Mouse (Mus musculus) erythroid progenitor cell, adult 5-6 weeks (primary cell): Measurements from ENCODE around the gene Fam117a. TPM values are rescaled to one million over a fixed set of nuclear protein-coding genes. Genes with fewer than 3 reads are reported as not detected.

Source experiments
- ATAC-seq: replicated peaks from 2 replicates; pipeline ENCODE4 v1.8.0; 2016; ENCODE audit warnings: moderate number of reproducible peaks, mild to moderate bottlenecking, moderate TSS enrichment, inconsistent platforms; ENCODE audit not compliant: poor library complexity, low FRiP score, severe bottlenecking
- total RNA-seq, 2 experiments: library from RNA; stranded (forward) in 1 of 2; stranded (reverse) in 1 of 2; fragments of 150-400 nt in 1 of 2; fragments of 186-747, 209-891 nt in 1 of 2; gene quantifications; 2 replicates each; pipeline versions ENCODE4 v1.2.3 to v1.2.4; 2015 to 2017; ENCODE audit warnings: low replicate concordance in 2 of 2

Gene Fam117a
- total RNA-seq, 2 experiments from 2014 or later: 282 to 340 TPM

DNA sequence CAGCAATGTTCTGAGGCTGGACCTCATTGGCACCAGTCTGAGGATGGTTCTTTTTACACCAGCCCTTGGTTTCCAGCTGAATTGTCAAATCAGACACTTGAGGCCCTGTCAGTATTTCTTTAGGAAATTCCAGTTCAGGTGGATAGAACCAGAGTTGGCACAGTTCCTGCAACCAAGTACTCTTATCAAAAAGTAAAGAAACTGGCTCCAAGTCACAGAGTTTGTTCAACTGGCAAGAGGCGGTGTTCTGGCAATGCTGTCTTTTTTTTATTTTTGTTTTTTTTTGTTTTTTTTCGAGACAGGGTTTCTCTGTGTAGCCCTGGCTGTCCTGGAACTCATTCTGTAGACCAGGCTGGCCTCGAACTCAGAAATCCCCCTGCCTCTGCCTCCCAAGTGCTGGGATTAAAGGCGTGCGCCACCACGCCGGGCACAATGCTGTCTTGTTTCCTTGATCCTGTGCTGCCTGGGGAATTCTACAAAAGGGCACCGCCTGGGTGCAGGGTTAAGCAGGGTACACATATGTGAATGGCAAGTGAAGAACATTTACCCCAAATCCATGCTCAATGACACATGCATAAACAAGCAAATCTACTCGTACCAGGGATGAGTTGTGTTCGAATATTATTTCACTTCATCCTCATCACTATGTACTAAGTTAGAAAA, 72.8 kb downstream of the Fam117a start:
- no peak for ATAC-seq

DNA sequence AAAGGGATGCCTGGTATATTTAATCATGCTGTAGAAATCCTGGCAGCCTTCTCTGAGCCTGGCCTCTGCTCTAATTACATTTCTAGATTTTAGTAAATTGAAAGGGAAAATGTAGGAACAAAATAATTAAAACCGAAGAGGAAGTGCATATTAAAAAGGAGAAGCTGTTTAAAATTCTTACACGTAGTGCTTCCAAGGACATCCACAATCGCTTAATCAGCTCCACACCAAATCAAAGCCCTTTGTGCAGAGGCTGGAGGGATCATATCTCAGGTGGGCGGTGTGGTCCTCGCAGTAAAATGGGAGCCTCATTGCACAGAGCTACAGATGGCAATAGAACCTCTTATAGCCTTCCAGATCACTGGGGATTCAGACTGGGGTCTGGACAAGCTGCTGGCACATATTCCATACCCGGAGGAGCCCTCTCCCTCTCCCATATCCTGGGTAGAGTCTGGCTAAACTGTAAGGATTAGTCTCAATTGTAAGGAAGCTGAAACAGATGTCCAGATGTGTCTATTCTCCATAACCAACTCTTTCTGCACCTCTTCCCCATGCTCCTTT, 74.7 kb downstream of the Fam117a start:
- ATAC-seq: no peak

DNA sequence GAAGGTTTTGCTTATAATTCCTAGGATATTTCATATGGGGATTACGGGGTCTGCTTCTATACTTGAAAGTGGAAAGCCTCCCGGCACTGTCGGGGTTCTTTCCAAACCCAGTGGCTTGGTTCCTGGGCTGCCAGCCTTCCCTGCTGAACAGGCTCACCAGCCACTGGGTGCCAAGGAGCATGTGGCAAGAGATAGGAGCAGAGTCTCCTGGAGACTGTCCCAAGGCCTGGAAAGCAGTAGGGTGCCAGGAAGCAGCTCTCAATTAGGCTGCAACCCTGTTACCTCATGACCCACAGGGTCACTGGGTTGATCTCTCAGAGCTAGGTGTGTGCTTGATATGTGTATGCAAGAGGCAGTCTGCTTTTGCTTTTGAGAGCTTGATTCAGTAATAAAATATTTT, 75.8 kb downstream of the Fam117a start:
- no peak for ATAC-seq

DNA sequence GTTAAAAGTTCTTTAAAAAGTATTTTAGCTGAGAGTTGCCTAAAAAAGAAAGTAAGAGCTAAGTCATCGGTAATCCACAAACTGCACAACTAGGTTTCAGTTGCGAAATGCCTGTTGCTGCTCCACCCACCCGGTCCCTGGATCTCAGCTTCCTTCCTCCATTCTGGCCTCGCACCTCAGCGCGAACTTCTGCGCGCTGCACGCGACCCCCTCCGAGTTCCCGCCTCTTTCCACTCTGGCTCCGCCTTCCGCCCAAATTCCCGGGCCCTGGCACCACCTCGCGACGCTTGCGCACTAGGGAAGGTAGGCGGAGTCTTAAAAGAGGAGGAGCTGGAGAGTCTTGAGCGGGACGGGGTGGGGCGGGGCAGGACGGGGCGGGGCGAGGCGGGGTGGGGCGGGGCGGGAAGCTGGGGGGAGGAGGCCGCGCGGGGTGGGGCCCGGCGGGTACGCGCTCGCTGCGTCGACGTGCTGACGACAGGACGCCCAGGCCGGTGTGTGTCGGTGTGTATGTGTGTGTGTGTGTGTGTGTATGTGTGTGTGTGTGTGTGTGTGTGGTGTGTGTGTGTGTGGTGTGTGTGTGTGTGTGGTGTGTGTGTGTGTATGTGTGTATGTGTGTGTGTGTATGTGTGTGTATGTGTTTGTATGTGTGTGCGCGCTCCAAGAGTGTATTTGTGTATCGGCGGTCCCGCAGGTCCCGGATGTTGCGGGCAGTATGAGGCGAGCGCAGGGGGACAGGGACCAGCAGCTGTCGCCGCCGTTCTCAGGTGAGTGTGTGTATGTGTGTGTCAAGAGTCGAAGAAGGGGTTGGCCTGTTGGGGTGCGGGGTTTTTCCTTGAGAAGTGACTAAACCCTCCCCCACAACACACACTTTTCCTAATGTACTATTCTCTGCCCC, 77.1 kb downstream of the Fam117a start, which contains the start of gene Spop:
Gene Spop (plus strand): TSS at position 440 of the 895 bp plus-strand sequence.
- ATAC-seq: peak; percentile 86

DNA sequence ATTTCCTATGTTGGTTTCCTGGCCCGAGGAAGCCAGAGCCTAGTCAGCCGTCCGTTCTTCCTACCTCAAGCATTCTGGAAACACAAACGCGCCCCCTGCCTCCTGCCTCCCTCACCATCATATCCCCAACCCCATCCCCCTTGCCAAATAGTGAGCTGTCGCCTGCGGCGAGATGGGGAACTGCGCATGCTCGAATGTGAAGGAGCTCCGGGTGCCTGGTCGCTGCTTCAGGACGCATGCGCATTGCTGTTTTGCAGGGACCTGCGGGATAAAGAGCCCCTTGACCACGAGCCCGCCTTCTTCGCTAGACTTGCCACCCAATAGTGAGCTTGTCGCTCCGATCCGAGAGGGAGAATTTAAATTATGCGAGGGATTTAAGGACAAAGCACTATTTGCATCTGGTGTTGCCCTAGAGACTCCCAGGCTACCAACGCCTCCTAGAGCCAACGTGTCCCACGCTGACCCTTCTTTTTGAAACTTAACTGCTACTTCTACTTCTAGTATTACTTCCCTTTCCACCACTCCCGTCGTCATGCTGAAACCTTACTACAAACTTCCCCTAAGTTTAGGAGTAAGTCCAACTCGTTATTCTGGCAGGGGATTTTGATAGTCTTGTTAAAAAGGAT, 77.8 kb downstream of the Fam117a start:
- peak; percentile 86 for ATAC-seq

DNA sequence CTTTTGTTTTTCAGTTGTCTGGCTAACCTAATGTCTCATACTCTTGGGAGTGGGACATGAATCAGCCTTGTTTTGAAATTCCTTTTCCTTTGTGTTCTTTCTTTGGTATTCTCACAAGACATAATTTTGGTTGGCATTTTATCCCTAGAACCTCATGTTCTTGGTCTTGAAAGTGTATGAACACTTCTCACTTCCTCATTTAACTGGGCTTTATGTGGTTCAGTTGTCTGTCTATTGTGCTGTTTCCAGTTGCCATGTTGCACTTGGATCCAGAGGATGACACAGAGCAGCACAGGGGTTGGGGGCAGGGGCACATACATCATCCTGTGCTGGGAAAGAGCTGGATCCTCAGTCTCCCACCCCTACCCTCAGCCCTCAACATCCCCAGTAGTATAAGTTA, 79.1 kb downstream of the Fam117a start:
- ATAC-seq: no peak

DNA sequence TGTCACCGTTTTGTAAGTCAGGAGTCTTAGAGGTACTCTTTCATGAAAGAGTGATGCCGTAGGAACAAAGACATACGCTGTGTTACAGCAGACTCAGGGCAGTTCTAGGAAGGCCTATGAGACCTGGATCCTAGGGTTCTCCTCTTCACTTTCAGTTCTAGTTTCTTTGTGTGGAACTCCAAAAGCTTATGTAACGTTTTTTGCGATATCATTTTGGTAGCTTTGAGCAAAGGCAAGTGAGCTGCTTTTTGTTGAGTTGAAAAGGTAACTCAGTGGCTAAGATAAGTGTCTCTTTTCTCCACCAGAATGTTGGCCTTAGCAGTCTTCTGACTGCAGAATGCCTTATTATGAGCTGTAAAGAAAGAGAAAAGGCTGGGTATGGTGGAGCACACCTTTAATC, 80.5 kb downstream of the Fam117a start:
- ATAC-seq: no peak

DNA sequence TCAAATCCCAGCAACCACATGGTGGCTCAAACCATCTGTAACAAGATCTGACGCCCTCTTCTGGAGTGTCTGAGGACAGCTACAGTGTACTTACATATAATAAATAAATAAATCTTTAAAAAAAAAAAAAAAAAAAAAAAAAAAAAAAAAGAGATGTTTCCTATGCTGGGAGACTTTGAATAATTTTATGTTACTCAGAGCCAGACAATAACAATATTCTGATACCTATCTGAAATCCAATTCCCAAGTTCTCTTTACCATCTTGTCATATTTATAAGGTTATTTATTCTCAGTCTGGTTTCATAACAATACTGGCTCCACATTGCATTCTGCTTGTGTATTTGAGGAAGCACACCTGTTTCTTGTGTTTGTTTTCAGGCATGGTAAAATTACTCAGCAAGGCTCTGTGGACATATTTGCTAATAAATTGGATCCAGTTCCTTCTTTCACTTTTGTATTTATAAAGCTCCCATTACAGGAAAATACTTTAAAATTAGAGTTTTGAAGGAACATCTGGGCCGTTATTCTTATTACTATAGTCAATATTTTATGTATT, 84.1 kb downstream of the Fam117a start:
- ATAC-seq: no peak

DNA sequence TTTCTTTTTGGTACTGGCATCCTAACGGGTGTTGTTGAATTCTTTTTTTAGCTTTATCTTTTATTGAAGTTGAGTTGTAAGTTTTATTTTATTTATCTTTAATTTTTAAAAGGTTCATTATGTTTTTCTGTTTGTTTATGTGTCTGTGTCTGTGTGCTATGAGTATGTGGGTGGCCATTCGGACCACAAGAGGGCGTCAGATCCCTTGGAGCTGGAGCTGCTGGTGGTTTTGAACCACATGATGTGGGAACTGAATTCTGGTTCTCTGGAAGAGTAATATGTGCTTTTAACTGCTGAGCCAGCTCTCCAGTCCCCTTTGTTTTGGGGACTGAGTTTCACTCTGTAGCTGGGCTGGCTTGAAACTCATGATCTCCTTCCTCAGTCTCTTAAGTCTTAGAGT, 86.7 kb downstream of the Fam117a start:
- ATAC-seq: no peak

DNA sequence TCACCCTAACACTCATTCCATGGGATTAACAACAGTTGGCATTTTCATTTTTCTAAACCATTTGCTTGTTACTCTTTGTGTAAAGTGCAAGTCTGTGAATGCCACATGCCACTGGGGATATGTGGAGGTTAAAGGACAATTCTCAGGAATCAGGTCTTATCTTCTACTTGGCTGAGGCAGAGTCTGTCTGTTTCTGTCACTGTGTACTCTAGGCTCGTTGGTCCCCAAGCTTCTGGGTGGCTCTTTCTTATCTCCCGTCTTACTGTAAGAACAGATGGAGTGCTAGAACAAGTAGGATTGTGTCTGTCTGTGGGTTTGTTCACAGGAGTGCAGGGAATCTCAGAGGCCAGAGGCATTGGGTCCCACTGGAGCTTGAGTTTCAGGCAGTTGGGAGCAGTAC, 94.5 kb downstream of the Fam117a start:
- ATAC-seq: peak; percentile 36; the same call in 1 of the 2 replicates

Other genes with a start within 250 kb of the Fam117a start
- gene Dlx3, start 216.9 kb upstream of the Fam117a start, total RNA-seq (2015; ENCODE audit: low replicate concordance): not detected in 2 replicates
- not detected in 2 replicates for gene Dlx3, start 216.9 kb upstream of the Fam117a start, total RNA-seq (2017; ENCODE audit: low replicate concordance)
- not detected in 2 replicates for gene Dlx4, start 190.8 kb upstream of the Fam117a start, total RNA-seq (2015; ENCODE audit: low replicate concordance)
- gene Dlx4, start 190.8 kb upstream of the Fam117a start, total RNA-seq (2017; ENCODE audit: low replicate concordance): not detected in 2 replicates
- gene Tac4, start 75.5 kb upstream of the Fam117a start, total RNA-seq (2015; ENCODE audit: low replicate concordance): not detected in 2 replicates
- not detected in 2 replicates for gene Tac4, start 75.5 kb upstream of the Fam117a start, total RNA-seq (2017; ENCODE audit: low replicate concordance)
- gene Kat7, start 26.8 kb upstream of the Fam117a start, total RNA-seq (2015; ENCODE audit: low replicate concordance): 94.3 and 127 TPM in 2 replicates
- gene Kat7, start 26.8 kb upstream of the Fam117a start, total RNA-seq (2017; ENCODE audit: low replicate concordance): 72.6 and 81.2 TPM in 2 replicates
- gene Slc35b1, start 47.7 kb downstream of the Fam117a start, total RNA-seq (2015; ENCODE audit: low replicate concordance): 35.0 and 42.3 TPM in 2 replicates
- 38.7 and 50.4 TPM in 2 replicates for gene Slc35b1, start 47.7 kb downstream of the Fam117a start, total RNA-seq (2017; ENCODE audit: low replicate concordance)
- 57.3 and 75.5 TPM in 2 replicates for gene Spop, start 77.1 kb downstream of the Fam117a start, total RNA-seq (2015; ENCODE audit: low replicate concordance)
- 61.7 and 70.0 TPM in 2 replicates for gene Spop, start 77.1 kb downstream of the Fam117a start, total RNA-seq (2017; ENCODE audit: low replicate concordance)
- gene Nxph3, start 177.6 kb downstream of the Fam117a start, total RNA-seq (2015; ENCODE audit: low replicate concordance): not detected in 2 replicates
- gene Nxph3, start 177.6 kb downstream of the Fam117a start, total RNA-seq (2017; ENCODE audit: low replicate concordance): not detected in 2 replicates